Mouse (Mus musculus): ENCODE data around the gene Cfap99. TPM values are rescaled to one million over a fixed set of nuclear protein-coding genes. Genes with fewer than 3 reads are reported as not detected.
A peak's percentile ranks its signal among the peaks of the same experiment; 100 is the strongest.

Cfap99 gene
- polyA plus RNA-seq, 1 experiment = 23.1 TPM

- TF ChIP-seq POLR2A (IDR thresholded peaks at IDR 0.05; ENCODE audit: control insufficient read depth, low read depth, low read length) = no peak
- TF ChIP-seq CTCF (IDR thresholded peaks at IDR 0.05; ENCODE audit: control insufficient read depth, insufficient read depth, insufficient replicate concordance, low read depth, low read length) = no peak
Measured at GRCm38 (mm10) chr5:34370840-34371239, 82.4 kb downstream of the Cfap99 start.

GRCm38 (mm10) chr5:34372141-34372540 is 83.7 kb downstream of the Cfap99 start:
- Histone ChIP-seq H3K27me3 (ENCODE audit: control insufficient read depth, insufficient read depth, low read length) (no peaks in the 10 kb centered on the region), H3K36me3 (ENCODE audit: control insufficient read depth, insufficient read depth, low read length) (no peaks in the 10 kb centered on the region), H3K27ac (ENCODE audit: control insufficient read depth, insufficient read depth, low read depth, low read length) (no peak overlapping the region), H3K4me1 (ENCODE audit: control insufficient read depth, insufficient read depth, low read length) (peaks cover 11% of the 10 kb centered on the region), H3K4me3 (ENCODE audit: control insufficient read depth, low read depth, low read length) (no peak overlapping the region)
- TF ChIP-seq POLR2A (IDR thresholded peaks at IDR 0.05; ENCODE audit: control insufficient read depth, low read depth, low read length) (no peak), CTCF (IDR thresholded peaks at IDR 0.05; ENCODE audit: control insufficient read depth, insufficient read depth, insufficient replicate concordance, low read depth, low read length) (no peak)

More at GRCm38 (mm10) chr5:34370840-34371239, 82.4 kb downstream of the Cfap99 start:
- peaks cover 11% of the 10 kb centered on the region for H3K4me1 ChIP-seq (ENCODE audit: control insufficient read depth, insufficient read depth, low read length)
- H3K36me3 ChIP-seq (ENCODE audit: control insufficient read depth, insufficient read depth, low read length) = no peaks in the 10 kb centered on the region
- H3K4me3 ChIP-seq (ENCODE audit: control insufficient read depth, low read depth, low read length) = peak overlapping the region; percentile 98
- H3K27ac ChIP-seq (ENCODE audit: control insufficient read depth, insufficient read depth, low read depth, low read length) = peak overlapping the region; percentile 85
- no peaks in the 10 kb centered on the region for H3K27me3 ChIP-seq (ENCODE audit: control insufficient read depth, insufficient read depth, low read length)

GRCm38 (mm10) chr5:34372541-34372940 is 84.1 kb downstream of the Cfap99 start:
- no peaks in the 10 kb centered on the region for H3K27me3 ChIP-seq (ENCODE audit: control insufficient read depth, insufficient read depth, low read length)
- peaks cover 11% of the 10 kb centered on the region for H3K4me1 ChIP-seq (ENCODE audit: control insufficient read depth, insufficient read depth, low read length)
- TF ChIP-seq CTCF (IDR thresholded peaks at IDR 0.05; ENCODE audit: control insufficient read depth, insufficient read depth, insufficient replicate concordance, low read depth, low read length) (no peak), POLR2A (IDR thresholded peaks at IDR 0.05; ENCODE audit: control insufficient read depth, low read depth, low read length) (no peak)
- no peaks in the 10 kb centered on the region for H3K36me3 ChIP-seq (ENCODE audit: control insufficient read depth, insufficient read depth, low read length)
- H3K27ac ChIP-seq (ENCODE audit: control insufficient read depth, insufficient read depth, low read depth, low read length) = no peak overlapping the region
- H3K4me3 ChIP-seq (ENCODE audit: control insufficient read depth, low read depth, low read length) = no peak overlapping the region

Other genes with a start within 250 kb of the Cfap99 start
- gene Poln, start 119.2 kb upstream of the Cfap99 start, polyA plus RNA-seq (2012; rRNA removed) = 18.6 and 20.9 TPM in 2 replicates
- 1.5 and 2.3 TPM in 2 replicates for gene Haus3, start 119.1 kb upstream of the Cfap99 start, polyA plus RNA-seq (2012; rRNA removed)
- gene Mxd4, start 100.9 kb upstream of the Cfap99 start, polyA plus RNA-seq (2012; rRNA removed) = 137 and 141 TPM in 2 replicates
- 2.5 and 3.2 TPM in 2 replicates for gene Zfyve28, start 151 bp upstream of the Cfap99 start, polyA plus RNA-seq (2012; rRNA removed)
- gene Rnf4, start 47.7 kb downstream of the Cfap99 start, polyA plus RNA-seq (2012; rRNA removed) = 82.2 and 102 TPM in 2 replicates
- 137 and 148 TPM in 2 replicates for gene Fam193a, start 81.3 kb downstream of the Cfap99 start, polyA plus RNA-seq (2012; rRNA removed)
- 5.4 and 5.8 TPM in 2 replicates for gene Tnip2, start 225.4 kb downstream of the Cfap99 start, polyA plus RNA-seq (2012; rRNA removed)
- gene Sh3bp2, start 237.2 kb downstream of the Cfap99 start, polyA plus RNA-seq (2012; rRNA removed) = 4.9 and 5.0 TPM in 2 replicates